Mouse (Mus musculus) kidney, postnatal 10 days (tissue): ENCODE data around the gene Gxylt2.

Experiments
- DNase-seq: peaks from one replicate; pipeline ENCODE4 v3.0.0; 2021; ENCODE audit warnings: mixed read lengths

The Gxylt2 gene

GRCm38 (mm10) chr6:100851083-100851482 lies 146.5 kb downstream of the Gxylt2 start:
- no peak for DNase-seq
